Mouse (Mus musculus) liver, postnatal 0 days (tissue): Measurements from ENCODE around the gene Rap1gds1.

Source experiments
- CTCF ChIP-seq: sonication (generic); IDR thresholded peaks from 2 replicates; pipeline ENCODE4 v1.5.1; 2016; ENCODE audit warnings: antibody characterized with exemption, low read depth
- EP300 ChIP-seq: IDR thresholded peaks from 2 replicates; pipeline ENCODE4 v1.6.1; 2016; ENCODE audit warnings: antibody characterized with exemption, low read depth, mild to moderate bottlenecking

DNA sequence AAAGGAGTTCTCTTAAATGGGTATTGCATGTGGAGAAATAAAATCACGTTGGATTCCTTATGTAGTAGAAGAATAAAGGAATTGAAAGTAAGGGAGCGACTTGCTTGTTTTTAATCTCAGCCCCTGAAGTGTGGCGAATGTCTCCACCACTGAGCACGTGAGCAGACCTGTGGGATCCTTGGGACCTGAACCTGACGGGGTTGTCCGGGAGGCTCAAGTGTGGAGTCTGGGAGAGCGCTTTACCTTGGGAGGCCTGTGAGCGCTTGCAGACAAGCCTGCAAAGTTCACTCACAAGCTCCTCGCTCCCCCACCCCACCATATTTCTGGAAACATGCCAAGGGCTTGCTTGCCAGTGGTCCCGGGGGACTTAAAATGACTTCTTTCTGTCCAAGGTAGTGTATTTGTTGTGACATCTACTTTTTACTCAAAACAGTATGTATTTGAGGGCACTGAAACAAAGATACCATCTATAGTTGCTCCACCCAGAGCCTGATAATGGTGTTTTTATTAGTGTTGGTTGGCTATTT lies 185.2 kb downstream of the Rap1gds1 start:
- TF ChIP-seq CTCF (no peak), EP300 (no peak)
